Mouse (Mus musculus) heart, embryonic 15.5 days (tissue): ENCODE measurements around the gene 3100002H09Rik. TPM values are rescaled to one million over a fixed set of nuclear protein-coding genes. Genes with fewer than 3 reads are reported as not detected.

Experiments
- ATAC-seq: fragments of 200-750 bp; cut with Nextera tagmentation; replicated peaks from 2 replicates; pipeline ENCODE4 v1.8.0; 2017; ENCODE audit warnings: low read depth, moderate TSS enrichment; ENCODE audit not compliant: insufficient number of reproducible peaks, insufficient read depth, low FRiP score
- H3K27ac ChIP-seq: fragments of 300-500 bp; sonication (generic); 2 replicates; pipeline ENCODE4 v1.5.1; 2015; ENCODE audit warnings: mild to moderate bottlenecking, inconsistent platforms
- H3K27me3 ChIP-seq: fragments of 300-500 bp; sonication (generic); 2 replicates; pipeline ENCODE4 v1.6.1; 2015; ENCODE audit warnings: inconsistent platforms
- H3K36me3 ChIP-seq: fragments of 300-500 bp; sonication (generic); 2 replicates; pipeline ENCODE4 v1.6.1; 2015; ENCODE audit warnings: mild to moderate bottlenecking, inconsistent platforms
- H3K4me1 ChIP-seq: fragments of 300-500 bp; sonication (generic); replicated peaks from 2 replicates; pipeline ENCODE4 v1.6.1; 2015; ENCODE audit warnings: inconsistent platforms
- H3K4me2 ChIP-seq: fragments of 300-500 bp; sonication (generic); 2 replicates; pipeline ENCODE4 v1.6.1; 2015; ENCODE audit warnings: inconsistent platforms, mild to moderate bottlenecking, moderate library complexity
- H3K4me3 ChIP-seq: fragments of 300-500 bp; sonication (generic); 2 replicates; pipeline ENCODE4 v1.5.1; 2015; ENCODE audit warnings: mild to moderate bottlenecking, inconsistent platforms
- H3K9ac ChIP-seq: fragments of 300-500 bp; sonication (generic); 2 replicates; pipeline ENCODE4 v1.6.1; 2015; ENCODE audit warnings: mild to moderate bottlenecking, inconsistent platforms
- H3K9me3 ChIP-seq: fragments of 300-500 bp; sonication (generic); replicated peaks from 2 replicates; pipeline ENCODE4 v1.6.1; 2016; ENCODE audit warnings: inconsistent platforms
- WGBS: fragments of 180-500 bp; shearing (Covaris S2); methylation state at CpG from one replicate; pipeline ENCODE4 v1.1.7; 2015; ENCODE audit warnings: mixed read lengths; 5-methylcytosine and 5-hydroxymethylcytosine counted together
- polyA plus RNA-seq: library from polyadenylated mRNA; unstranded; fragments of >200 nt; fragmentation: Nextera tagmentation; extraction: Ambion mirVana; gene quantifications from 2 replicates; pipeline ENCODE4 v1.2.1, GENCODE M21; 2015

3100002H09Rik gene
- 0.14 TPM in 1 of 2 replicates, not detected in the other for polyA plus RNA-seq

DNA sequence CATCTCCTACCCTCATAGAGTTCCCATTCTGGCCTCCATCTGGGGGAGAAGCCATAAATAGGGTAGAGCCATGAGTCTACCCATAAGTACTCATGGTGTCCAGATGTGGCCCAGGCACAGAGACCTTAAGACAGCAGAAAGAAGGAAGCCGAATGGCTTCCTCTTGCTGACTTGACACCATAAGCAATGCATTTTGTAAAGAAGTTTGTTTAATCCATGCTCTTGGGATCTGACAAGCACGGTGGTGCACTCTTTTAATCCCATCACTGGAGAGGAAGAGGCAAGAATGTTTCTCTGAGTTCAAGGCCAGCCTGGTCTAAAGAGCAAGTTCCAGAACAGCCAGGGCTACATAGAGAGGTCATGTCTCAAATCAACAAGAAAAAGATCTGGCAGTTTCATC is at the start of gene 3100002H09Rik:
3100002H09Rik (minus strand) TSS at position 101 of the 400 bp plus-strand sequence.
- no peaks in the 10 kb centered on the region; the same call in 1 of the 2 replicates for H3K4me1 ChIP-seq
- peaks cover 16% of the 10 kb centered on the region for H3K27me3 ChIP-seq
- H3K4me2 ChIP-seq: no peak within 1 kb of the TSS
- no peak within 1 kb of the TSS for H3K9ac ChIP-seq
- H3K4me3 ChIP-seq: no peak within 1 kb of the TSS
- no peak for ATAC-seq
- H3K36me3 ChIP-seq: no peaks in the 10 kb centered on the region
- H3K27ac ChIP-seq: no peak within 1 kb of the TSS
- H3K9me3 ChIP-seq: no peaks in the 10 kb centered on the region
- 84% methylated on average over 2 of the region's 2 CpGs for WGBS

- H3K4me3 ChIP-seq: peak overlapping the region; percentile 75
- 3% methylated on average over 68 of the region's 68 CpGs for WGBS
These were observed 48.9 kb upstream of the 3100002H09Rik start for GRCm38 (mm10) chr4:124659251-124660217.

DNA sequence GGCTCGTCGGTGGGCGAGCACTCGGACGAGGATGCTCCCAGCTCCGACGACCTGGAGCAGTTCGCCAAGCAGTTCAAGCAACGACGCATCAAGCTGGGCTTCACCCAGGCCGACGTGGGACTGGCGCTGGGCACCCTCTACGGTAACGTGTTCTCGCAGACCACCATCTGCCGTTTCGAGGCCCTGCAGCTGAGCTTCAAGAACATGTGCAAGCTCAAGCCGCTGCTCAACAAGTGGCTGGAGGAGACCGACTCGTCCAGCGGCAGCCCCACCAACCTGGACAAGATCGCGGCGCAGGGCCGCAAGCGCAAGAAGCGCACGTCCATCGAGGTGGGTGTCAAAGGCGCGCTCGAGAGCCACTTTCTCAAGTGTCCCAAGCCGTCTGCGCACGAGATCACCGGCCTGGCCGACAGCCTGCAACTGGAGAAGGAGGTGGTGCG is 47.8 kb upstream of the 3100002H09Rik start:
- Histone ChIP-seq H3K4me3 (peak overlapping the region; percentile 75), H3K27ac (no peak overlapping the region), H3K4me1 (peaks cover 36% of the 10 kb centered on the region), H3K9me3 (no peaks in the 10 kb centered on the region), H3K36me3 (no peaks in the 10 kb centered on the region), H3K27me3 (peaks cover 94% of the 10 kb centered on the region), H3K4me2 (peak overlapping the region; percentile 99), H3K9ac (no peak overlapping the region)
- 2% methylated on average over 39 of the region's 39 CpGs for WGBS
- no peak for ATAC-seq

More at GRCm38 (mm10) chr4:124659251-124660217, 48.9 kb upstream of the 3100002H09Rik start:
- peak overlapping the region; percentile 59 for H3K4me2 ChIP-seq
- no peak overlapping the region for H3K9ac ChIP-seq
- H3K9me3 ChIP-seq: no peaks in the 10 kb centered on the region
- peaks cover 95% of the 10 kb centered on the region for H3K27me3 ChIP-seq
- ATAC-seq: no peak
- H3K36me3 ChIP-seq: no peaks in the 10 kb centered on the region
- no peak overlapping the region for H3K27ac ChIP-seq
- H3K4me1 ChIP-seq: peaks cover 34% of the 10 kb centered on the region

DNA sequence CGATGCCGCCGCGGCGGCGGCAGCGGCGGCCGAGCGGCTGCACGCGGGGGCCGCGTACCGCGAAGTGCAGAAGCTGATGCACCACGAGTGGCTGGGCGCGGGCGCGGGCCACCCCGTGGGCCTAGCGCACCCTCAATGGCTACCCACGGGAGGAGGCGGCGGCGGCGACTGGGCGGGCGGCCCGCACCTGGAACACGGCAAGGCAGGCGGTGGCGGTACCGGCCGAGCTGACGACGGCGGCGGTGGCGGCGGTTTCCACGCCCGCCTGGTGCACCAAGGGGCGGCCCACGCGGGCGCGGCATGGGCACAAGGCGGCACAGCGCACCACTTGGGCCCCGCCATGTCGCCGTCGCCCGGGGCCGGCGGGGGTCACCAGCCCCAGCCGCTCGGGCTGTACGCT is 47.2 kb upstream of the 3100002H09Rik start:
- no peaks in the 10 kb centered on the region for H3K9me3 ChIP-seq
- H3K9ac ChIP-seq: peak overlapping the region; percentile 40; the same call in 1 of the 2 replicates
- no peaks in the 10 kb centered on the region for H3K36me3 ChIP-seq
- peak overlapping the region; percentile 75 for H3K4me3 ChIP-seq
- peaks cover 40% of the 10 kb centered on the region for H3K4me1 ChIP-seq
- H3K4me2 ChIP-seq: peak overlapping the region; percentile 99
- under 1% methylated on average over 47 of the region's 61 CpGs for WGBS
- H3K27me3 ChIP-seq: peaks cover 89% of the 10 kb centered on the region
- H3K27ac ChIP-seq: no peak overlapping the region
- ATAC-seq: no peak

GRCm38 (mm10) chr4:124656854-124657650 is 46.4 kb upstream of the 3100002H09Rik start:
- Histone ChIP-seq H3K4me3 (peak overlapping the region; percentile 75), H3K4me2 (peak overlapping the region; percentile 99), H3K9ac (peak overlapping the region; percentile 55), H3K27me3 (peaks cover 82% of the 10 kb centered on the region), H3K27ac (no peak overlapping the region), H3K9me3 (no peaks in the 10 kb centered on the region), H3K36me3 (no peaks in the 10 kb centered on the region), H3K4me1 (peaks cover 47% of the 10 kb centered on the region)
- WGBS: under 1% methylated on average over 84 of the region's 92 CpGs
- ATAC-seq: peak; percentile 84

DNA sequence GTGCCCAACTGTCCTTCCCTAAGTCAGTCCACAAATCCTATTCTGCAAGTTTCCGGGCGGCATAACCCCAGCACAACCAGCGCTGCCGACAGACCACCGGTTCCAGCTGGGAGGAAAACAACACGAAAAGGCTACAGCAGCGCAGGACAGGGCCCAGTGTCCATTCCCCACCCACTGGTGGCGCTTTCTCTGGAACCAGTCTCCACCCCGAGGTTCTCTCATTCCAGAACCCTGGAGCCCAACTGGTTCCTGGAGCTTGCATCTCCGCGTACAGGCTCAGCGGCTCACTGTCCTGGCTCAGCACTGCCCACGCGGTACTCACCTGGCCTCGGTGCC is 45.9 kb upstream of the 3100002H09Rik start, which contains the start of gene Pou3f1:
Pou3f1 (plus strand) TSS at position 290 of the 336 bp plus-strand sequence.
- Histone ChIP-seq H3K27me3 (peaks cover 76% of the 10 kb centered on the region), H3K4me1 (peaks cover 48% of the 10 kb centered on the region), H3K27ac (no peak within 1 kb of the TSS), H3K36me3 (no peaks in the 10 kb centered on the region), H3K4me2 (peak within 1 kb of the TSS; percentile 99), H3K4me3 (peak within 1 kb of the TSS; percentile 75), H3K9me3 (no peaks in the 10 kb centered on the region), H3K9ac (peak within 1 kb of the TSS; percentile 55)
- no peak for ATAC-seq
- 3% methylated on average over 15 of the region's 15 CpGs for WGBS

GRCm38 (mm10) chr4:124652886-124653285 is 42.3 kb upstream of the 3100002H09Rik start:
- Histone ChIP-seq H3K4me3 (no peak overlapping the region), H3K27ac (peak overlapping the region; percentile 78), H3K4me2 (peak overlapping the region; percentile 26), H3K4me1 (peaks cover 30% of the 10 kb centered on the region), H3K9ac (no peak overlapping the region), H3K27me3 (peaks cover 52% of the 10 kb centered on the region), H3K36me3 (no peaks in the 10 kb centered on the region), H3K9me3 (no peaks in the 10 kb centered on the region)
- ATAC-seq: peak; percentile 85
- WGBS: 9% methylated on average over 9 of the region's 9 CpGs

DNA sequence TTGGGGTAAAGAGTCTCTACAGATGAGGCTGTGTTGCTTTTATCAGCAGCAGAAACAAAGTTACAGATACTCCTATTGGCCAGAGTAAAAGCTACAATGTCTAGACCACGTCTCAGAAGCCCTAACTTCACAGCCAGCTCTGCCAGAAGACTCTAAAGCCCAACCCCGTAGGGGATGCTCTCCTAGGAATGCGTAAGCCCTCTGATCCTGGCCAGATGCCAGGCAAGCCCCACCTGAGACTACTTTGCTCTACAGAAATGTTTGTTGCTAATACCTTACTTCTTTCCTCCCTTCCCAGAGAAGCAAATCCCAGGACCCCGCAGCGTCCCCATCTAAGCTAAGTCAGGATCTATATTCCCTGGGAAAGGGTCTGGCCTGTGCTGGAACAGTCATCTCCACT is 37.3 kb upstream of the 3100002H09Rik start:
- Histone ChIP-seq H3K4me1 (peaks cover 43% of the 10 kb centered on the region), H3K4me2 (no peak overlapping the region), H3K36me3 (no peaks in the 10 kb centered on the region), H3K9me3 (no peaks in the 10 kb centered on the region), H3K27ac (no peak overlapping the region), H3K27me3 (peaks cover 9% of the 10 kb centered on the region), H3K4me3 (no peak overlapping the region), H3K9ac (no peak overlapping the region)
- 39% methylated on average over 5 of the region's 5 CpGs for WGBS
- no peak for ATAC-seq

GRCm38 (mm10) chr4:124646591-124646990 is 36.0 kb upstream of the 3100002H09Rik start:
- Histone ChIP-seq H3K4me3 (peak overlapping the region; percentile 15), H3K27ac (peak overlapping the region; percentile 43), H3K9me3 (no peaks in the 10 kb centered on the region), H3K9ac (no peak overlapping the region), H3K36me3 (no peaks in the 10 kb centered on the region), H3K4me1 (peaks cover 34% of the 10 kb centered on the region), H3K4me2 (peak overlapping the region; percentile 53), H3K27me3 (peaks cover 9% of the 10 kb centered on the region; the same call in 1 of the 2 replicates)
- WGBS: 9% methylated on average over 8 of the region's 8 CpGs
- ATAC-seq: 0 out of 2 replicates have a peak, but pooled peaks have one; percentile 8

- Histone ChIP-seq H3K4me2 (no peak overlapping the region), H3K27ac (0 out of 2 replicates have a peak overlapping the region, but pooled peaks have one; percentile 61), H3K9me3 (no peaks in the 10 kb centered on the region), H3K27me3 (peaks cover 13% of the 10 kb centered on the region), H3K4me3 (no peak overlapping the region), H3K4me1 (peaks cover 37% of the 10 kb centered on the region), H3K9ac (no peak overlapping the region), H3K36me3 (no peaks in the 10 kb centered on the region)
- WGBS: 14% methylated on average over 3 of the region's 3 CpGs
- ATAC-seq: no peak
These were observed 34.4 kb upstream of the 3100002H09Rik start for GRCm38 (mm10) chr4:124644974-124645433.

DNA sequence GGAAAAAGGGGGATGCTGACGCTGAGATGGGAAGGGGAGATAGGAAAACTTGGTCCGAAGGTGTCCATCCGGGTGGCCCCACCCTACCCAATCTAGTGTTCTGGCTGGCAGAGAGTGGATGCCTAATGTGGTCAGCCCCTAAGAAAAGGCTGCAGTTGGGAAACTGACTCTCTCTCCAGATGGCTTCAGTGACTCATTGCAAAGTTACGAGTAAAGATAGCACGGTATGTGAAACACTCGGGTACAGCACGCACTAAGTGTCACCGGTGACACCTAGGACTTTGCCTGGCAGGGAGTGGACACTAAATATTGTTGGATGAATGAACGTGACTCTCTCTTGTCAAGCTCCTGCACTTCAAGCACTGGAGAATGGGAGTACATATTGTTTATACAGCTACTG is 33.3 kb upstream of the 3100002H09Rik start:
- Histone ChIP-seq H3K4me1 (peaks cover 44% of the 10 kb centered on the region), H3K4me3 (no peak overlapping the region), H3K9ac (no peak overlapping the region), H3K27ac (peak overlapping the region; percentile 61; the same call in 1 of the 2 replicates), H3K9me3 (no peaks in the 10 kb centered on the region), H3K4me2 (no peak overlapping the region), H3K36me3 (no peaks in the 10 kb centered on the region), H3K27me3 (peaks cover 22% of the 10 kb centered on the region)
- 56% methylated on average over 9 of the region's 9 CpGs for WGBS
- ATAC-seq: no peak
